Mouse (Mus musculus): ENCODE data around the gene Ptpn6. TPM values are rescaled to one million over a fixed set of nuclear protein-coding genes. Genes with fewer than 3 reads are reported as not detected.

Ptpn6 gene
- polyA plus RNA-seq, 1 experiment from 2014 or later = 50.3 TPM

DNA sequence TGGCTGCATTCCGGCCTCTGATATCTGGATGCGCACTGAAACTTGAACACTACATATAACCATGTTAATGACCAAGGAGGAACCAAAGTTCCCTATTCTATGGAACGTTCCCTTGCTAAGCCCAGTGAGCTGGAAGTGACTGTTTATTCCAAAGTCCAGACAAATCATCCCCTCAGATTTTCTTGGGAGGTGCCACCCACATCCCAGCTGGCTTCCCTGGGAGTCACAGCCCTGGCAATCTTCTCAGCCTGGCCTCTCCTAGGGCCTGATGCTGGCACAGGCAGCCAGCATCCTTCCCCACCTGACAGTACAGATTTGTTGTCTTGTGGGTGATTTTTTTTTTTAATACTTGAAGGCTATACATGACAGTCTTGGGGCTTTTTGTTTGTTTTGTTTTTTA lies 59.0 kb downstream of the Ptpn6 start:
- Histone ChIP-seq H3K4me2 (no peak overlapping the region), H3K27ac (ENCODE audit: low read depth, low read length) (no peak overlapping the region), H3K9me3 (ENCODE audit: control insufficient read depth, low read length) (no peaks in the 10 kb centered on the region), H3K4me1 (replicated peaks; ENCODE audit: control insufficient read depth, insufficient read depth, low read length) (peaks cover 26% of the 10 kb centered on the region), H3K36me3 (ENCODE audit: control insufficient read depth, insufficient read depth, low read length) (peaks cover 3% of the 10 kb centered on the region; the same call in 1 of the 2 replicates), H3K4me3 (ENCODE audit: low read depth, low read length) (no peak overlapping the region), H3K9ac (ENCODE audit: low read depth, low read length) (no peak overlapping the region), H3K27me3 (replicated peaks; ENCODE audit: control insufficient read depth, insufficient read depth, low read length) (no peaks in the 10 kb centered on the region)
- ATAC-seq (replicated peaks; ENCODE audit: low FRiP score) (no peak), DNase-seq (ENCODE audit: low spot score) (no peak)
- 92% methylated on average over 3 of the region's 3 CpGs for WGBS

DNA sequence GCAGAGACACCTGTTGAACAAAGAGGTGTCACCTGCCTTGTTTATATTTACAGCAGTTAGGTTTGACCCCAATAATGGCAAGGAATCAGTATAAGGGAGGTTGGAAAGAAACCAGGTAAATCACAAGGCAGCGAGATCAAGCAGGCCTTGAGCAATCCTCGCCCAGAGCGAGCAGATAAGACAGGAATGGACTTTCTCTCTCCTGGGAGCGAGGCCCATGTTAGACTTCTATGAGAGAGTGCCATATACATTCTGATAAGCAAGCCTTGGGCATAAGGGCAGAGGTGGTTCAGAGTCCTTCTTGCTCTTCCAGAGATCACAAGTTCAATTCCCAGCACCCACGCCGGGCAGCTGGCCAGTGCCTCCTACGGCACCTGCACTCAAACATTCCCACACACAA lies 59.7 kb downstream of the Ptpn6 start:
- Histone ChIP-seq H3K4me2 (no peak overlapping the region), H3K9me3 (ENCODE audit: control insufficient read depth, low read length) (no peaks in the 10 kb centered on the region), H3K9ac (ENCODE audit: low read depth, low read length) (no peak overlapping the region), H3K4me1 (replicated peaks; ENCODE audit: control insufficient read depth, insufficient read depth, low read length) (peaks cover 20% of the 10 kb centered on the region), H3K4me3 (ENCODE audit: low read depth, low read length) (no peak overlapping the region), H3K27me3 (replicated peaks; ENCODE audit: control insufficient read depth, insufficient read depth, low read length) (no peaks in the 10 kb centered on the region), H3K36me3 (ENCODE audit: control insufficient read depth, insufficient read depth, low read length) (peaks cover 3% of the 10 kb centered on the region; the same call in 1 of the 2 replicates), H3K27ac (ENCODE audit: low read depth, low read length) (no peak overlapping the region)
- DNase-seq (ENCODE audit: low spot score) (no peak), ATAC-seq (replicated peaks; ENCODE audit: low FRiP score) (no peak)
- WGBS = 85% methylated on average over 7 of the region's 7 CpGs

DNA sequence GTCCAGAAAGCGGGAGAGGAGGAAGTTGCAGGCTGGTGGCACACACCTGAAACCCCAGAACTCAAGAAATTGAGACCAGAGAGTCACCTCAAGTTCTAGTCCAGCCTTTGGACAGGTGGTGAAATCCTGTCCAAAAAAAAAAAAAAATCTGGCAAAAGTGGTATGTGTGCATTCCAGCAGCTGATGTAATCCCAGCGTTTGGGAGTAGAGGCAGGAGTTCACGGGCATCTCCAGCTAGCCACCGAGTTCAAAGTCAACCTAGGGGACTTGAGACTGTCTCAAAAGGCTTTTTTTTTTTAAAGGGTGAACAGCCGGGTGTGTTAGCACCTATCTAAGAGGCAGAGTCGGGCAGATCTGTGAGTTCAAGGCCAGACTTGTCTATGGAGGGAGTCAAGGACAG lies 62.3 kb downstream of the Ptpn6 start:
- 77% methylated on average over 6 of the region's 6 CpGs for WGBS
- DNase-seq (ENCODE audit: low spot score) (no peak), ATAC-seq (replicated peaks; ENCODE audit: low FRiP score) (no peak)
- peaks cover 3% of the 10 kb centered on the region; the same call in 1 of the 2 replicates for H3K36me3 ChIP-seq (ENCODE audit: control insufficient read depth, insufficient read depth, low read length)
- H3K27ac ChIP-seq (ENCODE audit: low read depth, low read length) = no peak overlapping the region
- peaks cover 14% of the 10 kb centered on the region for H3K4me1 ChIP-seq (replicated peaks; ENCODE audit: control insufficient read depth, insufficient read depth, low read length)
- H3K27me3 ChIP-seq (replicated peaks; ENCODE audit: control insufficient read depth, insufficient read depth, low read length) = no peaks in the 10 kb centered on the region
- H3K4me3 ChIP-seq (ENCODE audit: low read depth, low read length) = no peak overlapping the region
- H3K9ac ChIP-seq (ENCODE audit: low read depth, low read length) = no peak overlapping the region
- no peak overlapping the region for H3K4me2 ChIP-seq
- no peaks in the 10 kb centered on the region for H3K9me3 ChIP-seq (ENCODE audit: control insufficient read depth, low read length)

DNA sequence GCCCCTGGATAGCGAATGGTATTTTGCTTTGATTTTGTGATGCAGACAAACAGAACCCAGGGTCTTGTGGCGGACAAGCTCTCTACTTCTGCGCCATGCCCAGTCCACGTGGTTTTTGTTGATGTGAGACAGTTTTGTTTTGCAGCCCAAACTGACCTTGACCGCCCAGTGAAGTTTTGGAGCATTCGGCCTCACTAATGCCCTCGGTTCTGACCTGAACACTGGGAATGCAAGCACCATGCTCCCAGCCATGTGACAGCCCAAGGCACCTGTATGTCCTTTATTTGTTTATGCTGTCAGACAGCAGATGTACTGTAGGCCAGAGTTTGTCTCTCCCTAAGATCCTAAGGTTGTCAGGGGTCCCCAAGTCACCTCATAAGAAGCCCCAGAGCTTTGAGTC lies 63.9 kb downstream of the Ptpn6 start:
- Histone ChIP-seq H3K4me3 (ENCODE audit: low read depth, low read length) (no peak overlapping the region), H3K27me3 (replicated peaks; ENCODE audit: control insufficient read depth, insufficient read depth, low read length) (no peaks in the 10 kb centered on the region), H3K27ac (ENCODE audit: low read depth, low read length) (no peak overlapping the region), H3K9ac (ENCODE audit: low read depth, low read length) (no peak overlapping the region), H3K4me2 (no peak overlapping the region), H3K9me3 (ENCODE audit: control insufficient read depth, low read length) (no peaks in the 10 kb centered on the region), H3K36me3 (ENCODE audit: control insufficient read depth, insufficient read depth, low read length) (peaks cover 3% of the 10 kb centered on the region; the same call in 1 of the 2 replicates), H3K4me1 (replicated peaks; ENCODE audit: control insufficient read depth, insufficient read depth, low read length) (peaks cover 14% of the 10 kb centered on the region)
- 92% methylated on average over 7 of the region's 7 CpGs for WGBS
- DNase-seq (ENCODE audit: low spot score) = no peak
- ATAC-seq (replicated peaks; ENCODE audit: low FRiP score) = no peak

DNA sequence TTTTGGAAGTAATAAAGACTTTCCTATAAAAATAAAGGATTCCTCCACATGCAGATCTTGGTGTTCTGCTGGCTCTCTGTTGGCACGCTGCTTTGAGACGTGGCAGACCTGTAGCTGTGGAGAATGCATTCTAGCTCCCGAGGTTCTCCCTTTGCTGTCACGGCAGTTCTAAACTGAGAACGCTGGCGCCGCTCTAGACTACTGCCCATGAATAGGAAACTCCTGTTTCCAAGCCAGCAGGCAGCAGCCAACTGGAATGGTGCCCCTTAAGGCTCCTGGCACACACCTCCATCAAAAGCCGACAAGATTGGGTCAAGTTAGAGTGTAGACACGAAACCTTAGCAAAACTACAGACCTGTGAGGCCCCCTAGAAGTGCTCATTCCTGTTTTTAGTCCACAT lies 64.9 kb downstream of the Ptpn6 start:
- Histone ChIP-seq H3K36me3 (ENCODE audit: control insufficient read depth, insufficient read depth, low read length) (peaks cover 3% of the 10 kb centered on the region; the same call in 1 of the 2 replicates), H3K4me1 (replicated peaks; ENCODE audit: control insufficient read depth, insufficient read depth, low read length) (peaks cover 14% of the 10 kb centered on the region), H3K27ac (ENCODE audit: low read depth, low read length) (no peak overlapping the region), H3K4me2 (no peak overlapping the region), H3K4me3 (ENCODE audit: low read depth, low read length) (no peak overlapping the region), H3K9ac (ENCODE audit: low read depth, low read length) (no peak overlapping the region), H3K27me3 (replicated peaks; ENCODE audit: control insufficient read depth, insufficient read depth, low read length) (no peaks in the 10 kb centered on the region), H3K9me3 (ENCODE audit: control insufficient read depth, low read length) (no peaks in the 10 kb centered on the region)
- no peak for DNase-seq (ENCODE audit: low spot score)
- WGBS = 92% methylated on average over 9 of the region's 9 CpGs
- ATAC-seq (replicated peaks; ENCODE audit: low FRiP score) = no peak

DNA sequence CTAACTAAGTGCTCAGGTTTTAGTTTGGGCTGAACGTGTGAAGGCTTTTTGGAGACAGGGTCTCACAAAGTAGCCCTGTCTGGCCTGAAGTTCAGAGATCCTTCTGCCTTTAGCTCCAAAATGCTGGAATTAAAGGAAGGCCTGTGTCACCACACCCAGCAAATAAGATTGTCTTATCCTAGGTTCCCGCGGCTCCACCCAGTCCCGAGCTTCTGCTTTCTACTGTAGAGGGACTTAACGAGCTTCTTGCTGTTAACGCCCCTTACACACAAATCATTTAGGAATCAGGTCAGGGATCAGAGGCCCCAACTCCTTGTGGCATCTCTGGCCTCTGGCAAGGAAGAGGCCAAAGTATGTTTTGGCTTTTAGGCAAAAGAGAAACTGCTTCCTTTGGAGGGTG lies 66.4 kb downstream of the Ptpn6 start:
- Histone ChIP-seq H3K27me3 (replicated peaks; ENCODE audit: control insufficient read depth, insufficient read depth, low read length) (no peaks in the 10 kb centered on the region), H3K4me2 (no peak overlapping the region), H3K9ac (ENCODE audit: low read depth, low read length) (no peak overlapping the region), H3K4me1 (replicated peaks; ENCODE audit: control insufficient read depth, insufficient read depth, low read length) (peaks cover 14% of the 10 kb centered on the region), H3K4me3 (ENCODE audit: low read depth, low read length) (no peak overlapping the region), H3K36me3 (ENCODE audit: control insufficient read depth, insufficient read depth, low read length) (peaks cover 3% of the 10 kb centered on the region; the same call in 1 of the 2 replicates), H3K9me3 (ENCODE audit: control insufficient read depth, low read length) (no peaks in the 10 kb centered on the region), H3K27ac (ENCODE audit: low read depth, low read length) (no peak overlapping the region)
- no peak for DNase-seq (ENCODE audit: low spot score)
- ATAC-seq (replicated peaks; ENCODE audit: low FRiP score) = no peak
- WGBS = 54% methylated on average over 6 of the region's 6 CpGs

MicroRNAs within 50 kb of the gene (microRNA counts, 519-probe panel; counts per million panel counts)
- microRNA mmu-miR-141 = not detected
- microRNA mmu-miR-200c = 4,027 counts per million, percentile 21 among the panel's probes with 10 or more counts

Small RNAs within 50 kb of the gene (microRNA-seq; reads per million reads assigned to microRNA genes)
- gene Mir141 (ENCODE audit: borderline number of aligned reads) = 205 reads per million, percentile 56 among the genes with 10 or more reads in this experiment
- 1,935 reads per million, percentile 80 among the genes with 10 or more reads in this experiment for gene Mir200c (ENCODE audit: borderline number of aligned reads)

Other genes with a start within 250 kb of the Ptpn6 start
- gene C1rl, start 245.6 kb downstream of the Ptpn6 start, polyA plus RNA-seq (2014; fragmentation: Nextera tagmentation; extraction: Ambion mirVana) = 4.1 and 4.4 TPM in 2 replicates
- 2.8 and 2.9 TPM in 2 replicates for gene C1ra, start 226.3 kb downstream of the Ptpn6 start, polyA plus RNA-seq (2014; fragmentation: Nextera tagmentation; extraction: Ambion mirVana)
- gene C1s1, start 196.4 kb downstream of the Ptpn6 start, polyA plus RNA-seq (2014; fragmentation: Nextera tagmentation; extraction: Ambion mirVana) = 12.0 and 12.7 TPM in 2 replicates
- gene C1rb, start 168.4 kb downstream of the Ptpn6 start, polyA plus RNA-seq (2014; fragmentation: Nextera tagmentation; extraction: Ambion mirVana) = not detected in 2 replicates
- not detected in 2 replicates for gene C1s2, start 102.6 kb downstream of the Ptpn6 start, polyA plus RNA-seq (2014; fragmentation: Nextera tagmentation; extraction: Ambion mirVana)
- gene Lpcat3, start 75.7 kb downstream of the Ptpn6 start, polyA plus RNA-seq (2014; fragmentation: Nextera tagmentation; extraction: Ambion mirVana) = 84.2 and 90.0 TPM in 2 replicates
- 311 and 329 TPM in 2 replicates for gene Emg1, start 26.5 kb downstream of the Ptpn6 start, polyA plus RNA-seq (2014; fragmentation: Nextera tagmentation; extraction: Ambion mirVana)
- 640 and 660 TPM in 2 replicates for gene Phb2, start 26.4 kb downstream of the Ptpn6 start, polyA plus RNA-seq (2014; fragmentation: Nextera tagmentation; extraction: Ambion mirVana)
- 147 and 167 TPM in 2 replicates for gene Grcc10, start 2.7 kb upstream of the Ptpn6 start, polyA plus RNA-seq (2014; fragmentation: Nextera tagmentation; extraction: Ambion mirVana)
- gene Gm45234, start 17.3 kb upstream of the Ptpn6 start, polyA plus RNA-seq (2014; fragmentation: Nextera tagmentation; extraction: Ambion mirVana) = 0.15 TPM in 1 of 2 replicates, not detected in the other
- 4.4 and 5.5 TPM in 2 replicates for gene Atn1, start 17.8 kb upstream of the Ptpn6 start, polyA plus RNA-seq (2014; fragmentation: Nextera tagmentation; extraction: Ambion mirVana)
- 2.1 and 2.6 TPM in 2 replicates for gene Eno2, start 31.0 kb upstream of the Ptpn6 start, polyA plus RNA-seq (2014; fragmentation: Nextera tagmentation; extraction: Ambion mirVana)
- 0.11 TPM in 1 of 2 replicates, not detected in the other for gene Lrrc23, start 41.0 kb upstream of the Ptpn6 start, polyA plus RNA-seq (2014; fragmentation: Nextera tagmentation; extraction: Ambion mirVana)
- 9.5 and 10.4 TPM in 2 replicates for gene Spsb2, start 69.9 kb upstream of the Ptpn6 start, polyA plus RNA-seq (2014; fragmentation: Nextera tagmentation; extraction: Ambion mirVana)
- 1,267 and 1,294 TPM in 2 replicates for gene Tpi1, start 75.6 kb upstream of the Ptpn6 start, polyA plus RNA-seq (2014; fragmentation: Nextera tagmentation; extraction: Ambion mirVana)
- 115 and 118 TPM in 2 replicates for gene Usp5, start 90.8 kb upstream of the Ptpn6 start, polyA plus RNA-seq (2014; fragmentation: Nextera tagmentation; extraction: Ambion mirVana)
- 223 and 224 TPM in 2 replicates for gene Cdca3, start 90.8 kb upstream of the Ptpn6 start, polyA plus RNA-seq (2014; fragmentation: Nextera tagmentation; extraction: Ambion mirVana)
- 0.29 and 0.74 TPM in 2 replicates for gene Gnb3, start 101.6 kb upstream of the Ptpn6 start, polyA plus RNA-seq (2014; fragmentation: Nextera tagmentation; extraction: Ambion mirVana)
- gene P3h3, start 119.0 kb upstream of the Ptpn6 start, polyA plus RNA-seq (2014; fragmentation: Nextera tagmentation; extraction: Ambion mirVana) = 8.6 and 11.3 TPM in 2 replicates
- 0.17 and 0.32 TPM in 2 replicates for gene Gpr162, start 125.3 kb upstream of the Ptpn6 start, polyA plus RNA-seq (2014; fragmentation: Nextera tagmentation; extraction: Ambion mirVana)
- gene Cd4, start 149.5 kb upstream of the Ptpn6 start, polyA plus RNA-seq (2014; fragmentation: Nextera tagmentation; extraction: Ambion mirVana) = not detected in 2 replicates
- 0.35 and 0.64 TPM in 2 replicates for gene Lag3, start 173.0 kb upstream of the Ptpn6 start, polyA plus RNA-seq (2014; fragmentation: Nextera tagmentation; extraction: Ambion mirVana)
- 75.1 and 80.6 TPM in 2 replicates for gene Ptms, start 181.4 kb upstream of the Ptpn6 start, polyA plus RNA-seq (2014; fragmentation: Nextera tagmentation; extraction: Ambion mirVana)
- gene Mlf2, start 192.7 kb upstream of the Ptpn6 start, polyA plus RNA-seq (2014; fragmentation: Nextera tagmentation; extraction: Ambion mirVana) = 257 and 264 TPM in 2 replicates
- 147 and 159 TPM in 2 replicates for gene Cops7a, start 226.8 kb upstream of the Ptpn6 start, polyA plus RNA-seq (2014; fragmentation: Nextera tagmentation; extraction: Ambion mirVana)

All from liver, embryonic 11.5 days (tissue).